Mouse (Mus musculus) CH12.LX (cell line): ENCODE results near the gene Fermt2. TPM values are rescaled to one million over a fixed set of nuclear protein-coding genes. Genes with fewer than 3 reads are reported as not detected.

Source experiments
- DNase-seq: peaks from one replicate; pipeline ENCODE4 v3.0.0-alpha.2; 2013; ENCODE audit errors: extremely low read depth
- H3K27ac ChIP-seq: 2 replicates; pipeline ENCODE4 v1.5.1; 2012; ENCODE audit warnings: low read depth, mild to moderate bottlenecking, control low read depth, moderate library complexity; ENCODE audit not compliant: insufficient read depth
- H3K27me3 ChIP-seq: replicated peaks from 2 replicates; pipeline ENCODE3; 2012; ENCODE audit warnings: inconsistent platforms
- H3K36me3 ChIP-seq, 2 experiments: replicated peaks in 1 of 2; 2 replicates each; pipeline versions ENCODE3 to v1.6.1; 2012; ENCODE audit warnings: inconsistent platforms in 1 of 2, low read length in 1 of 2, mild to moderate bottlenecking in 1 of 2, mixed read lengths in 1 of 2, moderate library complexity in 1 of 2; ENCODE audit not compliant: control insufficient read depth in 1 of 2, insufficient read depth in 1 of 2
- H3K4me1 ChIP-seq, 2 experiments: 2 replicates each; pipeline ENCODE4 v1.6.1; 2012; ENCODE audit warnings: inconsistent platforms in 1 of 2, moderate library complexity in 1 of 2; ENCODE audit not compliant: insufficient read depth in 2 of 2, control insufficient read depth in 1 of 2
- H3K4me2 ChIP-seq: 2 replicates; pipeline ENCODE4 v1.6.1; 2012; ENCODE audit warnings: low read depth, mild to moderate bottlenecking, control low read depth; ENCODE audit not compliant: poor library complexity, insufficient read depth, severe bottlenecking
- H3K4me3 ChIP-seq, 3 experiments: fragments of 150-350 bp in 1 of 3; sonication (generic) in 1 of 3; replicated peaks in 1 of 3; 2 replicates each; pipeline versions ENCODE3 to v1.5.1; 2011 to 2012; ENCODE audit warnings: low read depth in 2 of 3, low read length in 2 of 3, mild to moderate bottlenecking in 2 of 3, moderate library complexity in 2 of 3, control low read depth in 1 of 3, improper control_type of control experiment in 1 of 3, inconsistent platforms in 1 of 3, mixed read lengths in 1 of 3; ENCODE audit not compliant: poor library complexity in 1 of 3
- H3K79me2 ChIP-seq: replicated peaks from 2 replicates; pipeline ENCODE4 v1.6.1; 2012; ENCODE audit warnings: mild to moderate bottlenecking, moderate library complexity; ENCODE audit not compliant: control insufficient read depth, poor library complexity, insufficient read depth, severe bottlenecking; ENCODE audit errors: extremely low read depth
- H3K9ac ChIP-seq: 2 replicates; pipeline ENCODE4 v1.6.1; 2012; ENCODE audit warnings: low read depth, mild to moderate bottlenecking, control low read depth, moderate library complexity; ENCODE audit not compliant: insufficient read depth
- H3K9me3 ChIP-seq: replicated peaks from 2 replicates; pipeline ENCODE3; 2012; ENCODE audit warnings: low read length, inconsistent platforms, mixed read lengths
- BHLHE40 ChIP-seq: IDR thresholded peaks from 2 replicates; pipeline ENCODE4 v1.6.1; 2011; ENCODE audit warnings: mild to moderate bottlenecking, low read depth, low read length, improper control_type of control experiment
- CHD1 ChIP-seq: IDR thresholded peaks from 2 replicates; pipeline ENCODE4 v1.6.1; 2012; ENCODE audit warnings: low read depth, low read length, improper control_type of control experiment, inconsistent platforms
- CHD2 ChIP-seq: IDR thresholded peaks from 2 replicates; pipeline ENCODE4 v1.6.1; 2011; ENCODE audit warnings: low read length, improper control_type of control experiment
- CTCF ChIP-seq, 2 experiments: IDR thresholded peaks in 1 of 2; conservative IDR thresholded peaks in 1 of 2; 2 replicates each; pipeline ENCODE4 v1.5.1; 2011 to 2012; ENCODE audit warnings: low read depth in 2 of 2, low read length in 2 of 2, improper control_type of control experiment in 1 of 2, inconsistent platforms in 1 of 2, mild to moderate bottlenecking in 1 of 2, moderate library complexity in 1 of 2
- E2F4 ChIP-seq: IDR thresholded peaks from 2 replicates; pipeline ENCODE4 v1.6.1; 2011; ENCODE audit warnings: low read depth, low read length, improper control_type of control experiment; ENCODE audit not compliant: insufficient replicate concordance
- ETS1 ChIP-seq: conservative IDR thresholded peaks from 2 replicates; pipeline ENCODE4 v1.6.1; 2012; ENCODE audit warnings: low read depth, mild to moderate bottlenecking, inconsistent platforms, low read length, improper control_type of control experiment, moderate library complexity
- JUND ChIP-seq: conservative IDR thresholded peaks from 2 replicates; pipeline ENCODE4 v1.6.1; 2011; ENCODE audit warnings: low read depth, low read length, improper control_type of control experiment
- KAT2A ChIP-seq: IDR thresholded peaks from 2 replicates; pipeline ENCODE4 v1.6.1; 2012; ENCODE audit warnings: low read length, improper control_type of control experiment, inconsistent platforms; ENCODE audit not compliant: insufficient replicate concordance
- MAFK ChIP-seq: IDR thresholded peaks from 2 replicates; pipeline ENCODE4 v1.6.1; 2011; ENCODE audit warnings: low read length, improper control_type of control experiment; ENCODE audit not compliant: insufficient replicate concordance
- MAZ ChIP-seq: IDR thresholded peaks from 2 replicates; pipeline ENCODE4 v1.6.1; 2012; ENCODE audit warnings: low read depth, mild to moderate bottlenecking, inconsistent platforms, low read length, improper control_type of control experiment, moderate library complexity
- MYC ChIP-seq: IDR thresholded peaks from 2 replicates; pipeline ENCODE4 v1.6.1; 2011; ENCODE audit warnings: low read depth, mild to moderate bottlenecking, improper control_type of control experiment, low read length
- NELFE ChIP-seq: IDR thresholded peaks from 2 replicates; pipeline ENCODE4 v1.6.1; 2011; ENCODE audit warnings: low read depth, low read length, improper control_type of control experiment
- PAX5 ChIP-seq: IDR thresholded peaks from 2 replicates; pipeline ENCODE4 v1.6.1; 2012; ENCODE audit warnings: low read length, inconsistent platforms, mixed read lengths
- POLR2A ChIP-seq: IDR thresholded peaks from 2 replicates; pipeline ENCODE4 v1.6.1; 2011; ENCODE audit warnings: low read depth, mild to moderate bottlenecking, improper control_type of control experiment, low read length
- RAD21 ChIP-seq: IDR thresholded peaks from 2 replicates; pipeline ENCODE4 v1.6.1; 2011; ENCODE audit warnings: low read depth, mild to moderate bottlenecking, low read length, improper control_type of control experiment, moderate library complexity
- RCOR1 ChIP-seq: conservative IDR thresholded peaks from 2 replicates; pipeline ENCODE4 v1.6.1; 2012; ENCODE audit warnings: low read depth, mild to moderate bottlenecking, inconsistent platforms, low read length, improper control_type of control experiment
- TCF12 ChIP-seq: IDR thresholded peaks from 2 replicates; pipeline ENCODE4 v1.6.1; 2014; ENCODE audit warnings: low read depth, mild to moderate bottlenecking, inconsistent platforms, low read length, improper control_type of control experiment
- UBTF ChIP-seq: IDR thresholded peaks from 2 replicates; pipeline ENCODE4 v1.6.1; 2012; ENCODE audit warnings: low read depth, mild to moderate bottlenecking, inconsistent platforms, low read length, improper control_type of control experiment, moderate library complexity
- USF1 ChIP-seq: IDR thresholded peaks from 2 replicates; pipeline ENCODE4 v1.6.1; 2014; ENCODE audit warnings: low read depth, mild to moderate bottlenecking, inconsistent platforms, low read length, improper control_type of control experiment
- ZC3H11A ChIP-seq: IDR thresholded peaks from 2 replicates; pipeline ENCODE4 v1.6.1; 2012; ENCODE audit warnings: low read depth, mild to moderate bottlenecking, inconsistent platforms, low read length, improper control_type of control experiment
- ZNF384 ChIP-seq: IDR thresholded peaks from 2 replicates; pipeline ENCODE4 v1.6.1; 2012; ENCODE audit warnings: low read depth, low read length, improper control_type of control experiment, inconsistent platforms
- dilution Hi-C: fragments of 300-500 bp; cut with MboI; formaldehyde crosslinking; loops from 2 replicates; pipeline ENCODE4 v1.14.3; 2020; ENCODE audit warnings: low sequenced_read_pairs; ENCODE audit not compliant: extremely low pct_unique_long_range_greater_than_20kb, extremely low pct_ligation_motif_present
- in situ Hi-C: fragments of 300-500 bp; cut with MboI; formaldehyde crosslinking; loops from 3 replicates; pipeline ENCODE4 v1.14.3; 2019; ENCODE audit warnings: low sequenced_read_pairs, low pct_ligation_motif_present, low pct_unique_long_range_greater_than_20kb, mixed read lengths
- polyA plus RNA-seq: library from polyadenylated mRNA; unstranded; fragments of >175 nt; gene quantifications from 2 replicates; pipeline ENCODE4 v1.2.1, GENCODE M21; 2012; ENCODE audit warnings: low read depth; ENCODE audit not compliant: insufficient read length
- total RNA-seq, 2 experiments: library from RNA; depleted of rRNA; stranded (reverse); fragments of 300-350 nt in 1 of 2; fragments of >200 nt in 1 of 2; gene quantifications; 2 replicates each; pipeline ENCODE4 v1.2.3; 2012 to 2014

Fermt2 gene
- total and polyA plus RNA-seq, 3 experiments, result 0.41 TPM; not detected in 2

DNA sequence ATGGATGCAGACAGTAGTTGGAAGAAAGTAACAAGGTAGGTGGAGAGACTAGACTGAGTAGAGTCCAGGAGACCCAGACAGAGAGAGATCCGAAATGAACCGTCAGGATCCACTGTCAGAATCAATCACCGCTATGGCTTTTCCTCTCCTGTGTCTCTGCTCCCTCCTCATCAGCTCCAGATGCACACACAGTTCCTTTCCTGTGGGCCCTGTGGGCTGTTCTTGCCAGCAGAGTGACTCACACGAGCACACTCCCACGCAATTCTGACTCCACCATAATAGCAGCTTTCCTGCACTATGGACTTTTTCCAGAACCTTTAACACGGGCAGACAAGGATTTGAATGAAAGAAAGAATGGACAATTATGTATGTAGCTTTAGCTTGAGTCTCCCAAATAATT is 31.8 kb upstream of the Fermt2 start:
- in situ Hi-C loops, result loop anchor here (10.0 kb wide), 2 partner anchors 133 to 223 kb away; no protein-coding TSS in a partner anchor
- dilution Hi-C loops, result no loop called here
- no peak overlapping the region for H3K4me2 ChIP-seq

DNA sequence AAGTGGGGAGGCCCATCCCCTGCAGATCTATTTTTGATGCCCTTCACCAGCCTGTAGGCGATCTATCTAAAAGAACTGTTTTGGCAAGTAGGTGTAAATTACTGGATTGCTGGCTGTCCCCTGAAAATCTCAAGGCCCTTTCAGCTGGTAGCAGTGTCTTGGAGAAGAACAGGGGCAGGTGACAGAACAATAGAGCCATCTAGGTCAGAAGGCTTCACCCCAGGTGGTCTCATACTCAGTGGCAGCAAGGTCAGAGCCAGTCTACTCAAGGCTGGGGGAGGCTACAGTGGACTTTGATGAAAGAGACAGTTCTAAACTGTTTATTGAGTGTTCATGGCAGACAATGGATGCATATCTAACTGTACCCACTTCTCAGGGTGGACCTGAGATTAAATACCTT is 29.1 kb upstream of the Fermt2 start:
- dilution Hi-C loops (no loop called here), in situ Hi-C loops (no loop called here)
- Histone ChIP-seq H3K27me3 (no peaks in the 10 kb centered on the region), H3K9ac (no peak overlapping the region), H3K79me2 (no peaks in the 10 kb centered on the region), H3K27ac (no peak overlapping the region), H3K4me3 (no peak overlapping the region), H3K4me1 (peaks cover 0 to 4% of the 10 kb centered on the region in 2 experiments; a peak in 3 of 4 replicates), H3K36me3 (no peaks in the 10 kb centered on the region), H3K9me3 (no peaks in the 10 kb centered on the region), H3K4me2 (no peak overlapping the region)
- no peak for DNase-seq
- TF ChIP-seq UBTF, result no peak
- no peak for TF ChIP-seq CTCF (conservative IDR thresholded peaks at IDR 0.05 in 1 of 2, IDR thresholded peaks at IDR 0.05 in 1 of 2; ENCODE audit: low read depth in 2 of 2, low read length in 2 of 2)
- no peak for TF ChIP-seq TCF12
- TF ChIP-seq BHLHE40, result no peak
- no peak for TF ChIP-seq USF1
- TF ChIP-seq MAFK, result no peak
- no peak for TF ChIP-seq E2F4
- TF ChIP-seq JUND, result no peak
- no peak for TF ChIP-seq ETS1

More for the DNA sequence above, 31.8 kb upstream of the Fermt2 start:
- Histone ChIP-seq H3K36me3 (no peaks in the 10 kb centered on the region), H3K4me3 (no peak overlapping the region), H3K9me3 (no peaks in the 10 kb centered on the region), H3K27me3 (no peaks in the 10 kb centered on the region), H3K9ac (no peak overlapping the region), H3K27ac (no peak overlapping the region), H3K4me1 (peaks cover 0 to 14% of the 10 kb centered on the region in 2 experiments; a peak in 2 of 4 replicates), H3K79me2 (no peaks in the 10 kb centered on the region)
- no peak for DNase-seq
- TF ChIP-seq MAFK (no peak), POLR2A (no peak), MAZ (no peak), CHD2 (no peak), MYC (no peak), RAD21 (no peak), ZNF384 (no peak), RCOR1 (no peak), KAT2A (no peak), CHD1 (no peak), ZC3H11A (no peak), BHLHE40 (no peak), NELFE (no peak), PAX5 (no peak), TCF12 (no peak)
